Mouse (Mus musculus) megakaryocyte, adult 5-6 weeks (primary cell): ENCODE measurements around the gene Zfp991. TPM values are rescaled to one million over a fixed set of nuclear protein-coding genes. Genes with fewer than 3 reads are reported as not detected.
A peak's percentile ranks its signal among the peaks of the same experiment; 100 is the strongest.
"Not testable (repeated sequence)": the region's sequence is repeated elsewhere in the genome, so short reads cannot be mapped to it uniquely, and the experiment has no call there.

Experiments used
- ATAC-seq: 2 replicates; pipeline ENCODE4 v1.8.0; 2016; ENCODE audit warnings: mild to moderate bottlenecking, inconsistent platforms; ENCODE audit not compliant: poor library complexity, severe bottlenecking
- total RNA-seq, 2 experiments: library from RNA; stranded (forward) in 1 of 2; stranded (reverse) in 1 of 2; fragments of 153-499, 151-499 nt in 1 of 2; fragments of 221-1000, 200-1000 nt in 1 of 2; gene quantifications; 2 replicates each; pipeline versions ENCODE4 v1.2.3 to v1.2.4; 2015 to 2017

Zfp991 gene
- total RNA-seq (2015) (50.9 and 68.8 TPM in 2 replicates), total RNA-seq (2017) (39.6 and 47.2 TPM in 2 replicates)

DNA sequence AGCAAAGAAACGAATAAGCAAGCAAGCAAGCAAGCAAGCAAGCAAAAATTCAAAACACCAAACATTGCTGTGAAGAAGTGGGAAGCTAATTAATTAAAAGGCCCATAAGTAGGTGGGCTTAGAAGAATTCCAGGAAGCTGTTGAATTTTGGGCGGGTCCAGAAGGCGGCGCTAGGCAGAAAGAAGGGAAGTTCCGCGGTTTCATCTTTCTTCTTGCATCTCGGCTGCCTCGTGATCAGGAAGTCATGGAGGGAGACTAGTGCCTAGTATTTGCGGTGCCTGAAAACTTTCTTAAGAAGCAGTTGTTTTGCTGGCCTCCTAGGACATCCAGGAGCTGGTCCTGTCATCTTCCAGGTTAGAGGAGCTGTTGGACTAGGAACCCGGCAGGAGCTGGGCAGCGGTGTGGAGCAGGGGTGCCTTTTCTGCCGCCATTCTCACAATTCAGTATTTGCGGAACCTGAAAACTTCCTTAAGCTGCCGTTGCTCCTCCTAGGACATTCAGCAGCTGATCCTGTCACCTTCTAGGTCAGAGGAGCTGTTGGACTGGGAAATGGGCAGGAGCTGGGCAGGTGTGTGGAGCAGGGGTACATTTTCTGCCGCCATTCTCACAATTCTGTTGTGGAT lies at the start of gene Zfp991:
Gene Zfp991, plus strand, starts transcription at position 202 of the 623 bp plus-strand sequence.
- ATAC-seq: peak; percentile 100

DNA sequence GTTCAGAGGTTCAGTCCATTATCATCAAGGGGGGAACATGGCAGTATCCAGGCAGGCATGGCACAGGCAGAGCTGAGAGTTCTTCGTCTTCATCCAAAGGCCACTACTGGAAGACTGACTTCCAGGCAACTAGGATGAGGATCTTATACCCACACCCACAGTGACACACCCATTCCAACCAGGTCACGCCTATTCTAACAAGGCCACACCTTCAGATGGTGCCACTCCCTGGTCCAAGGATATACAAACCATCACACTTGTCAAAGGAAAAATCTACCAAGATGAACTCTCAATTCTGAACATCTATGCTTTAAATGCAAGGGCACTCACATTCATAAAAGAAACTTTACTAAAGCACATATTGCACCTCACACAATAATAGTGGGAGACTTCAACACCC lies 36.2 kb upstream of the Zfp991 start:
- not testable (repeated sequence) for ATAC-seq

DNA sequence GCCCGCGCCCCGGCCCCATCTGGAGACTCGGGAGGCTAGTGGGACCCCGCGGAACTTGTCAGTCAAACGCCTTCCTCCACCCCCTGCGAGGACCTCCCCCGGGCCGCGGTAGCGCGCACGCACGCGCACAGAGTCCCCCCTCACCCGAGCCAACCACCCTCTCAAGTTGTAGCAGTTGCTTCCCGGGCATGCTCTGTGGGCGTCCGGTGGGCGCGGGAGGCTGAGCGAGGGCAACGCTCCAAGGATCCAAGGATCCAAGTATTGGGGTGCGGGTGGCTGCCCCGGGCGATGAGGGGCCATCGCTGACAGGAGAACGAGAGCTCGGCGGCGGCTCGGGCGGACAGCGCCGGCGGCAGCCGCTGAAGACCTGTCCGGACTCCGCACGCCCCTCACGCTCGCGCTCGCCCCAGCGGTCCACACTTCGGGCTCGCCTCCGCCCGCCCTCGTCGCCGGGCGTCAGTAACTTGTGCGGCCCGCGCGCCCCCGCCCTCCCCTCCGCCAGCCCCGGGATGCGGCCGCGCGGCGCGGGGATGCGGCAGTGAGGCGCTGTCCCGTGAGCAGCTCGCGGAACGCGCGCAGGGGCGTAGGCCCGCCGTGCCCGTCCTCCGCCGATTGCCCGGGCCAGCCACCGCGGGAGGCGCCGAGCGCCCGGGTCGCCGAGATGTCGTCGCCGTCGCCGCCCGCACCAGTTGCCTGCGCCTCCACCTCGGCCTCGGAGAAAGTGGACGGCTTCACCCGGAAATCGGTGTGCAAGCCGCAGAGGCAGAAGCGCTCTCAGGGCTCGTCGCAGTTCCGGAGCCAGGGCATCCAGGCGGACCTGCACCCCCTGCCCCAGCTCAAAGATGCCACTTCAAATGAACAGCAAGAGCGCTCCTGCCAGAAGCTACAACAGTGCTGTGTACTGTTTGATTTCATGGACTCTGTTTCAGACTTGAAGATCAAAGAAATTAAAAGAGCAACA lies 29.9 kb upstream of the Zfp991 start:
- not testable (repeated sequence) for ATAC-seq

DNA sequence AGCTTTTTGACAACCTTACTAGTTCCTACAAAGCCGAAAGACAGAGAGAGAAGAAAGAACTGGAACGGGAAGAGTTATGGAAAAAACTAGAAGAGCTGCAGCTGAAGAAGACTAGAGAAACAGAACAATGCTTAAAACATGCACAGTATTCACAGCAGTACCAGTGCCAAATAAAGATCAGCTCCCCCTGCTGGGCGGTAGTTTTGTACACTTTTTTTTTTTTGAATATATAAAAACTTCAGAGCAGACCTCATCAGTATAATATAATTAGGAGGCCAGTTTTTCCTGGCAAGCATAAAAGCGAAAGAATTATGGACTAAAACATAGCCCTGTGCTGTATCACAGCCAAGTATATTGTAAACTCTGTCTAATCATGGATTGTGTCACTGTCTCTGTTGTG lies 28.0 kb upstream of the Zfp991 start:
- ATAC-seq: not testable (repeated sequence)

DNA sequence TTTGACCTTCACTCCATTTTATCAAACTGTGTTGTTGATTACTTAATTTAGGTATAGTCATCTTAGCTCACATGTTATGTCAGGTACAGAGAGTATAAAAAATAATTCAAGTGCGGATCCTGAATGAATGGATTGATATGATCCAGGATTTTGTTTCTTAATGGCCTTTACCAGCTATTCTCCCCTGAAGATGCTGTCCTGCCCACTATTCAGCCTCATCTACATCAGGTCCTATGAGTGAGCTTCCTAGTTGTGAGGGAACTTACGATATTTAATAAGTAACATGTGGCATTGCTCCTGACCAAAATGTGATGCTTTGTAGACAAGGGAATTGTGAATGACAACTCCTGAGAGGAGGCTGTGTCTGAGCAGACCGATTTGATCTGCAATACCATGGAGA lies 14.0 kb upstream of the Zfp991 start:
- ATAC-seq: not testable (repeated sequence)

DNA sequence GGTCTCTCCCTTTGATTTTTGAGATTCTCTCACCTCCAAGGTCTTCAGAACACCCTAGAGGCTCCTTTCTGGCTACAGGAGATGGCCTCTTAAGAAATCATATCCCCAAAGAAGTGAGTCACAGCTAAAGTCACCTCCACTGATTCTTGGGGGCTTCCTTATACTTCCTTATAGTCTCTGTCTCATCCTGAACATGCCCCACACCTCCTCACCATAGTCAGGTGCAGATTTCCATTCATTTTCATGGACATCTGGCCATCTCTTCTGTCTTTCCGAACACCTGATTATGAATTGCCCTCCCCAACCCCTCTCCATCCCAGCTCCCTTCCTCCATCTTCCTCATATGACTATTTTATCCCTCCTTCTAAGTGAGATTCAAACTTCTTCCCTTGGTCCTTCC lies 9.6 kb upstream of the Zfp991 start:
- ATAC-seq: not testable (repeated sequence)

DNA sequence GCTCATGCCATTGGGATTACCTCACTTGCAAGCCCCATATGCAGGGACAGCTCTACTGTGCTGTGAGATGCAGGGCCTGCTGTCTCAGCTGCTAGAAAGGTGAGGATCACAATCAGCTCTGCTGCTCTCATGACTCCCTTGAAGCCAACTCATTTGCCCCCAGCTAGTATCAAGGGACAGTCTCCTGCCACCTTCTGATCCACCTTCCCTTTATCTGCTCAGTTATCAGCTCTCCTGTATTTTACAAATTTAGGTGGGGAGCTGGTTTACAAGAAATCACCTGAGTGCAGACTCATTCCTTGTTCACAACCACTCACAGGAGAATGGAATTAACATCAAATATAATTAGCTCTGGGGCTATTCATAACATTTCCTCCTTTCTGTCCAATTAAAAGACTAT lies 8.0 kb upstream of the Zfp991 start:
- ATAC-seq: not testable (repeated sequence)

DNA sequence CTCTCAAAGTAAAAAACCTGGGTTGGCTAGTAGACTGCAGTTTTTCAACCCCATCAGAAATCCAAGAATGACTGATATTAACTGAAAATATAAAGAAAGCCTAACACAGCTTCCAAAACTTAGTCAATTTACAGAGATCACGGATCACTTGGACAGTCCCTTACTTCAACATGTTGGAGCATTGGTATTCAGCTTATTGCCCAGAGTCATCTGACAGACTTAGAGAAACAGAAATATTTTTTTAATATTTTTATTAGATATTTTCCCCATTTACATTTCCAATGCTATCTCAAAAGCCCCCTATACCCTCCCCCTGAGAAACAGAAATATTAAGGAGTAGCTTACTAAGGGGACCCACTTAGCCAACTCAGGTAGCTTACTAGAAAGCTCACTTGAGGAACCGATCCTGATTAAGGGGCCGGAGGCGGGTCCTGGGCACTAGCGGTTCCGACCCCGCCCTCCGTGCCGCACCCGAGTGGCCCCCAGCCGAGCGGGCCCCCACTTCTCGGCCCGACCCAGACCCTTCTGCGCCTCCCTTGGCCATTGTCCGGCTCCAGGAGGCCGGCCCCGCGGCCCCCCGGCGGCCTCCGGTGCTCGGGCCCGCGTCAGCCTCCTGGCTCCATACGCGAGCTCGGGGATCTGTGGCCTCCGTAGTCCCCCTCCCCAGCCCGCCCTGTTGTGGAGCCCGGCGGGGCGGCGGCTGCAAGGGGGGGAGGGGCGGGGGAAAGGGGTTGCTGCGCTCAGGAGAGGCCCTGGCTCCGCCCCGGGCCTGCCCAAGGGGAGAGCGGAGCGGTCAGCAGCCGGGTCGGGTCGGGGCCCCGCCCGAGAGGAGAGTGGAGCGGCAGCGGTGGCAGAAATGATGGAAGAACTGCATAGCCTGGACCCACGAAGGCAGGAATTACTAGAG lies 7.2 kb upstream of the Zfp991 start:
- ATAC-seq: peak; percentile 70

DNA sequence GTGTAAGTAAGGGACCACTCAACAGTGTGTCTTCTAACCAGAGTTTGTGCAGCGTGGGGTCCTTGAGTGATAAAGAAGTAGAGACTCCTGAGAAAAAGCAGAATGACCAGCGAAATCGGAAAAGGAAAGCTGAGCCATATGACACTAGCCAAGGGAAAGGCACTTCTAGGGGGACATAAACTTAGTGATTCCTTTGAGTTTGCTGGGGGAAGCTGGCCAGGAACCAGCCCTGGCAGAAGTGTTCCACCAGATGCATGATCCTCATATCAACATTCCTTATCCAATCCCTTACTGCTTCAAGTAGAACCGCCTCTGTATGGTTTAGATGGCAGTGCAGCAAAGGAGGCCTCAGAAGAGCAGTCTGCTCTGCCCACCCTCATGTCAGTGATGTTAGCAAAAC lies 6.5 kb upstream of the Zfp991 start:
- not testable (repeated sequence) for ATAC-seq

DNA sequence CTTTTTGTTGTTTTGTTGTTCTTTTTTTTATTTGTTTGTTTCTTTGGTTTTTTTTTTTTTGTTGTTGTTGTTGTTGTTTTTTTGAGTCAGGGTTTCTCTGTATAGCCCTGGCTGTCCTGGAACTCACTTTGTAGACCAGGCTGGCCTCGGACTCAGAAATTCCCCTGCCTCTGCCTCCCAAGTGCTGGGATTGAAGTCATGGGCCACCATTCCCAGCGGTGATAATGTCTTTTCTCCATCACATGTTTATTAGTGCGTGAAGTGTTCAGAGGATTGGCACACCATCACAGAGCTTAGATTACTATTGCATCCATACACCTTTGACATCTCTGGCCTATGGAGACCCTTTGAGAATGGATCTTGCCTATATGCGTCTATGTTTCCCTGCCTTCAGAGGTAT lies 6.0 kb upstream of the Zfp991 start:
- ATAC-seq: not testable (repeated sequence)

DNA sequence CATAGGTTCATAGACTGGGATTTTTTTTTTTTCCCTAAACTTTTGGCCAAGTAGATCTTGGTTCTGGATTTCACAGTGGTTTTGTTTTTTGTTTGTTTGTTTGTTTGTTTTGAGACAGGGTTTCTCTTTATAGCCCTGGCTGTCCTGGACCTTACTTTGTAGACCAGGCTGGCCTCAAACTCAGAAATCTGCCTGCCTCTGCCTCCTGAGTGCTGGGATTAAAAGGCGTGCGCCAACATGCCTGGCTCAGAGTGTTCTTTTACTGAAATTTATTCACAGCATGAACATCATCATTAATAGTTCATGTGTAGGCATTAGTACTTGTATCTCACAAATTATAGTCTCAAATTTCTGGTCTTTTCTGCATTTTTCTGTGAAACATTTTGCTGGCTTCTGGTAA lies 5.4 kb upstream of the Zfp991 start:
- ATAC-seq: not testable (repeated sequence)

DNA sequence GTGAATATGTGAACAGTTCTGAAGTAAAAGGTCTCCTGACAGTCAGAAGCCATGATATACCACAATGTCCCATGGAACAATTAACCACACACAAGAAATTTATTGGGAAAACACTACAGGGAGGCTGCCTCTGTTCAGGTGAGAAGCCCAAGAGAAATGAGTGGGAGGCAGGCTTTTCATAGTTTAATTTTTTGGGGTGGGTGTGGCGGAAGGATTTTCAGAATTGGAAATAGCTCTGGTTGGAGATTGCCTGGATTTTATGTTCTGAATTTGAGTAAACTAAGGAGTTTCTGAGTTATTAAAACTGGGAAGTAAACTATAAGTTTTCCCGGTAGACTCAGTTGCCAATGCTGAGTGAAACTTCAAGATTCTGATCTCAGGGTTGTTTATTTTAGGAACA lies 4.7 kb upstream of the Zfp991 start:
- not testable (repeated sequence) for ATAC-seq

DNA sequence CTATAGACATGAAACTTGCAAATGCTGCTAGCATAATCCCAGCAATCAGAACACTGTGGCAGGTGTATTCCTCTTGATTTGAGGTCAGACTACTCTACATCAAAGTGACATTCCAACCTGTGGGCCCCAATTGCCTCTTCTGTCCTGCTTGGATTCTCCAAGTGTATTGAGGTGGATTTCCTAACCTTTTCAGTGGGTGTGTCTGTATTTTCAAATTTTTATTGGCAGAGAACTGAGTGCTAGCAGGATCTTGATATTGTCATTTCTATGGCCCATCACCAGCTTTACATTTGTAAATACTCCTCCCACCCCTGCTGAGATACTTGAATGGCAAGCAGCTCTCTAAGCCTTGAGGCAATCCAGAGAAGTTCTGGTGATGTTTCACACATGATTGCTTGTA lies 3.7 kb upstream of the Zfp991 start:
- ATAC-seq: not testable (repeated sequence)

DNA sequence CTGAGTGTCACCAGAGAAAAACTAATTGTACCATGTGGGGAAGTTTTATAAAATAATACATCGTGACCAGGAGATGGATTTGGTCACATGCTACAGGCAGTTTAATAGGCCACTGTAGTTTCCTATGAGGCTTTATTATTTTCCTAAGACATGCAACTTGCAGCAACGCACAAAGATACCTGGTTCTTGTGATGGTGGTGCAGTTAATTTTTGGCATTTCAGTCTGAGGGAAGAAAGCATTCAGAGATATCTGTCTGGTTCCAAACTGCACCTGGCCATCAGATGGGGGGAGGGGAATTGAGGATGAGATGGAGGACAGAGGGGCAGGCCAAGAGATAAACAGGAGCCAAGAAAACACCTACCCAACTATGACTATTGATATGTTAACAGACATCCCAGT lies 1.8 kb downstream of the Zfp991 start:
- not testable (repeated sequence) for ATAC-seq

DNA sequence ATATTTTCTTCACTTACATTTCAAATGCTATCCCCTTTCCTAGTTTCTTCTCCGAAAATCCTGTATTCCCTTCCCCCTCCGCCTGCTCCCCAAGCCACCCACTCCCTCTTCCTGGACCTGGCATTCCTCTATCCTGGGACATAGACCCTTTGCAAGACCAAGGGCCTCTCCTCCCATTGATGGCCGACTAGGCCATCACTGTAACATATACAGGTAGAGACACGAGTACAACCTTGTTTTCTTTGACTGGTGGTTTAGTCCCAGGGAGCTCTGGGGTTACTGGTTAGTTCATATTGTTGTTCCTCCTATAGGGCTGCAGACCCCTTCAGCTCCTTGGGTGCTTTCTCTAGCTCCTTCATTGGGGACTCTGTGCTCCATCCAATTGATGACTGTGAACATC lies 9.9 kb downstream of the Zfp991 start:
- not testable (repeated sequence) for ATAC-seq

DNA sequence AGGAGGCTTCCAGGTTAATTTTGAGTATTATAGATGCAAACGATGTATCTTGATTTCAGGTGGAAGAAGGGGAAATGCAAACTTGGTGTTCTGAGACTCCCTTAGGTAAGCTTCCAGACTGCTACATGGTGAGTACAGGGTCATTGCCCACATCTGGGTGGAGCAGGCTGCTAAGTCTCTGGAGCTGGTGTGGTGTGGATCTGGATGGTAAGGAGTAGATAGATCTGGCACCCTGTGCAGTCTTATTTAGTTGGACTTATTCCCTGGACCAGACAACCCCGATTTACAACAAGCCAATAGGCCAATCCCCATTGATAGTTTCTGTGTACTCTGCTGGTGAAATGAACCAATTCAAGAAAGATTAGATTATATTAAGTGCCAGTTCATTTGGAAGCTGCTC lies 33.4 kb downstream of the Zfp991 start:
- ATAC-seq: 0 out of 2 replicates have a peak, but pooled peaks have one; percentile 27

DNA sequence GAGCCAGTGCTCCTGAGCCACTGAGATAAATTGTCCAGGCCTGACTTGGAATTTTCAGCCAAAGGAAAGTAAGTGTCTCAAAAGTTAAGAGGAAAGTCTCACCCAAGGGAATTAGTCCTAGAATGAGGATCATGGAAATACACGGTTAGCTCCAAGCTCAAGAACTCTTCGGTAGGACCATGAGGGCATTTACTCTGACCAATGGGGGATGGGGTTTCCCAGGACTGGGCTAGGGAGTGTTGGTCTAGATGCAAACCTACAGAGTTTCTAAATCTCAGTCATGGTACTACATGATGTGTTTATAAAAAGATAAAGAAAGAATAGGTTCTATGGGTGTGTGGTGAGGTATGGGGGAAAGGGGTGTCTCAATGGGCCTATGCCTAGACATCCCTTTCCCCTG lies 38.7 kb downstream of the Zfp991 start:
- not testable (repeated sequence) for ATAC-seq

DNA sequence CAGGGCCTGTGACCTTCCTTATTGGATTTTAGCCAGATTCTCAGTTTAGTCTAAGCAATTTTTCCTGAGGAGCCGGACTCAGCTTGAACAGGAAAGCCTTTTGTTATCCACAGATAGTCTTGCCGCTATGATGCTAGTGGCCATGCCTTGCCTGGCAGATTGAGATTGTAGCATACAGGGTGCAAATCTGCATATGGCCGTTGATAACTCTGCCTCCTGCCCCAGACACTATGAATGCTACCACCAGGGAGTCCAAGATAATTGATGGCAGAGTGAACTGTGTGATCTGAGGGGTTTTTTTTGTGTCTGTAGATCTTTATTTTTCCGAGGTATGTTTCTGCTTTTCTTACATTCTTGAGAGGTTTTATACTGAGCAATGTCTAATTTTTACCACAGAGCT lies 39.7 kb downstream of the Zfp991 start:
- ATAC-seq: not testable (repeated sequence)

DNA sequence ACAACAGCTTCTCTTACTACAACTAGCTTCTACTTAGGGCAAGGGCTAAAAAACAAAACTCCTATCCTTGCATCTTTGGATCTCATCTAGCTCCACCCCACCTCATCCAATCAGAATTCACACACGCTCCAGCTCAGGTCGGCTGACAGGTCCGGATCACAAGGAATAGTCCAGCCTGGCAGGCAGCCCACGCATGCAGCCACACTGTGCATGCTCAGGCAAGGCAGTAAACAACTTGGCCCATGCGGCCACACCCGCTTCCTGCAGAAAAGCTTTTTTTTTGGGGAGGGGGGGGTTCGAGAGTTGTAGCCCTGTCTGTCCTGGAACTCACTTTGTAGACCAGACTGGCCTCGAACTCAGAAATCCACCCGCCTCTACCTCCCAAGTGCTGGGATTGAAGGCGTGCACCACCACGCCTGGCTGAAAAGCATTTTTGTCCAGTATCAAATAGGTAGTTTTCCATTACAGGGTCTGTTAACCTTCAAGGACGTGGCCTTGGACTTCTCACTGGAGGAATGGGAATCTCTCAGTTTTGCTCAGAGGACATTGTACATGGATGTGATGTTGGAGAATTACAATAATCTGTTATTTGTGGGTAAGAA lies 44.5 kb downstream of the Zfp991 start:
- ATAC-seq: not testable (repeated sequence)

DNA sequence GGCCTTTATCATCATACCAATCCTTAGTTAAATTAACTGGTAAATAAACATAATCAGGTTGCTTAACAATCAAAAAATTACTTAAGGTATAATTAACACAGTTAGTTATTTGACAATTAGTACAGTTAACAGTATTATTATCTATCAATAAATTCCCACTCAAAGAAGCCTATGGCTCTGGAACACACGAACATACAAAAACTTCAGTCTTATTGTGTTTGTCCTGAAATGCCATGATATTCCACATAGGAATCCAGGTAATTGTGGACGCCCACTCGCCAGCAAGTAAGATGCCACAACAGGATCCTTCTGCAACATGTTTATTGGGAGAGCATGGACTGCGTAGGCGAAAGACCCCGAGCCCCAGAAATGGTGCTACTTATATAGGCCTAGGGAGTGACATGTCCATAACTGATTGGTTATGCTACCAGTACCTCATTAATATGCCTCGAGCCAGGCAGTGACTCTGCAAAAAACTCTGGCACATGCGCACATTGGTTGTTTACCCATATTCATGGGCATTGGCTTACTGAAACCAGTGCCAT lies 49.4 kb downstream of the Zfp991 start:
- ATAC-seq: not testable (repeated sequence)
